Mouse (Mus musculus): ENCODE results near the gene Slc4a2. TPM values are rescaled to one million over a fixed set of nuclear protein-coding genes. Genes with fewer than 3 reads are reported as not detected.
A peak's percentile ranks its signal among the peaks of the same experiment; 100 is the strongest.

The Slc4a2 gene
- polyA plus RNA-seq, 1 experiment from 2014 or later, result 29.0 TPM

DNA sequence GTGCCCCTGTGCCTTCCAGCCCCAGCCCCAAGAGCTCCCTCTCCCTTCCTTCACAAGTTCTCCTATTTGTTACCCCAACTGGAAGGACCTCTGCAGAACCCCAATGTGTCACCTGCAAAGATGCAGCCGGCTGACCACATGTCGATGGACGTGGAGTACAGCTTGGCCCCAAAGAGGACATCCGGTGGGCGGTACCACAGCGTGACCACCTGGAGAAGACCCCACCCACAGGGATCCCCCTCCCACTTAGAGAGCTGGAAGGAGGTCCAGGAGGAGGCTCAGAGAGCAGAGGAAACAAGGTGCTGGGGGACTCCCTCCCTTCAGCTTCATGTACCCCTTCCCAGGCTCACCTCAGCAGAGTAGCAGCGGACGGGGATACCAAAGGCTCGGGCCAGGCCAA is 3.3 kb upstream of the Slc4a2 start:
- Histone ChIP-seq H3K4me2 (ENCODE audit: low read length) (no peak overlapping the region), H3K36me3 (ENCODE audit: control insufficient read depth, insufficient read depth, low read length) (peaks cover 18% of the 10 kb centered on the region), H3K27me3 (replicated peaks; ENCODE audit: control insufficient read depth, insufficient read depth, low read length) (no peaks in the 10 kb centered on the region), H3K9me3 (ENCODE audit: control insufficient read depth, low read length) (no peaks in the 10 kb centered on the region), H3K4me3 (ENCODE audit: low read length) (no peak overlapping the region), H3K9ac (ENCODE audit: low read depth, low read length) (no peak overlapping the region), H3K4me1 (ENCODE audit: control insufficient read depth, insufficient read depth, low read depth, low read length) (peaks cover 25% of the 10 kb centered on the region), H3K27ac (ENCODE audit: low read depth, low read length) (no peak overlapping the region)
- ATAC-seq, result no peak
- WGBS, result 87% methylated on average over 9 of the region's 9 CpGs

DNA sequence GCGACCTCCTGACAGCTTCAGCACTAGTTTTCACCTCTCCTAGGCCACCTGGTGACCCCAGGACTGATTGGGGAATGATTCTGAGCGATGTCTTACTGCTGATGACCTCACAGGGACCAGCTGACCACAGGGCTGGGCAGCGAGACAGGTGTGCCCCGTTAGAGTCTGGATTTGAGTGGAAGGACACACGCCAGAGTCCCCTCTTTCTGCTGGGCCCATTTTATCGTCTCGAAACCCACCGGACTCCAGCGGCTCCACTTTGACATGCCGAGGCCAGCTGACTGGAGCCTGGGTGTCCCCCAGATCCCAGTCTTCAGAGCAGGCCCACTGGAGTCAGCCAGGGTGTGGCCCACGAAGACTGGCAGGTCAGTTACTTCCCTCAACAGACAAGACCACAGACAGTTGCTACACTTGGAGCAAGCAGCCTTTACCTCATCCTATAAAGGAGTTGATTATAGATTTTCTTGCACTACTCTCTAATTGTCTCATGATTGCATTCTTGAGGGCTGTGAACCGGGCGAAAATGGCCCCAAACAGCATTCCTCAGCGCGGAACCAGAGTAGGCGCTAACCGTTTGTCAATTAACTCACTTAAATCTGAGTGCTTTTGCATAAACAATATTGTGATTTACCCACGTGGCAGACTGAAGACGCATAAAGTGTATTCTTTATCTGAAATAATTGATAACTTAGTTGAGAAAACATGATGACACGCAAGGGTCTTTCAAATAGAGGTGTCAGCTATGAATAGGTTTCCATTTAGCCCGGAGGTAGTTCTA is 556 bp downstream of the Slc4a2 start:
- peaks cover 37% of the 10 kb centered on the region for H3K4me1 ChIP-seq (ENCODE audit: control insufficient read depth, insufficient read depth, low read depth, low read length)
- H3K4me3 ChIP-seq (ENCODE audit: low read length), result peak overlapping the region; percentile 68
- ATAC-seq, result no peak; the same call in 1 of the 2 replicates
- WGBS, result 10% methylated on average over 21 of the region's 21 CpGs
- H3K9ac ChIP-seq (ENCODE audit: low read depth, low read length), result peak overlapping the region; percentile 69
- H3K36me3 ChIP-seq (ENCODE audit: control insufficient read depth, insufficient read depth, low read length), result peaks cover 10% of the 10 kb centered on the region
- H3K27ac ChIP-seq (ENCODE audit: low read depth, low read length), result peak overlapping the region; percentile 84
- peak overlapping the region; percentile 69 for H3K4me2 ChIP-seq (ENCODE audit: low read length)
- peaks cover 3% of the 10 kb centered on the region; the same call in 1 of the 2 replicates for H3K27me3 ChIP-seq (replicated peaks; ENCODE audit: control insufficient read depth, insufficient read depth, low read length)
- H3K9me3 ChIP-seq (ENCODE audit: control insufficient read depth, low read length), result no peaks in the 10 kb centered on the region

DNA sequence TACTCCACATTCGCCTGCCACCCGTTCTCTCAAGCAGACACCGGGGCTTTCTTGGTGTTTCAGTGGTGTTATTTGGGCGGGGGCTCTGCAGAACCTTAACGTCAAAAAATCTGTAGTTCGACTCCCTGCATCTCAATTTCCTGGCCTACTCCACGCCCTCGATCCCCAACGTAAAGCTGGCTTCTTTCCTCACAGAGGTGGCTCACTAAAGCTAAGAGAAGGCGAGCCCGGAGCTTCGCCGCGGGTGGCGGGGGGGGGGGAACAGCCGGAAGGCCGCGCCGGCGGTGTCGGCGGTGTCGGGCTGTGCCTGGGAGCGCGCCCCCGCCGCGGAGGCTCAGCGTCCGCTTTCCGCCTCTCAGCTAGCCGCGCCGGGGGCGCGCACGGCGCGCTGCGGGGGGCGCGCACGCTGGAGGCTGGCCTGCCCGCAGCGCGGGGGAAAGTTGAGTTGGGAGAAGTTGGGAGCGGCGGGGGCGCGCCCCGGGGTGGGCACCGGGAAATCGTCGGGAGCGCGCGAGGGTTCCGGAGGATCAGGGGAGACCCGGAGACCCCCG is 1.3 kb downstream of the Slc4a2 start:
- Histone ChIP-seq H3K36me3 (ENCODE audit: control insufficient read depth, insufficient read depth, low read length) (peaks cover 4% of the 10 kb centered on the region), H3K27me3 (replicated peaks; ENCODE audit: control insufficient read depth, insufficient read depth, low read length) (peaks cover 3% of the 10 kb centered on the region; the same call in 1 of the 2 replicates), H3K27ac (ENCODE audit: low read depth, low read length) (peak overlapping the region; percentile 58), H3K9ac (ENCODE audit: low read depth, low read length) (peak overlapping the region; percentile 56), H3K4me2 (ENCODE audit: low read length) (peak overlapping the region; percentile 69), H3K4me1 (ENCODE audit: control insufficient read depth, insufficient read depth, low read depth, low read length) (peaks cover 37% of the 10 kb centered on the region), H3K4me3 (ENCODE audit: low read length) (peak overlapping the region; percentile 68), H3K9me3 (ENCODE audit: control insufficient read depth, low read length) (no peaks in the 10 kb centered on the region)
- WGBS, result 1% methylated on average over 53 of the region's 60 CpGs
- no peak for ATAC-seq

DNA sequence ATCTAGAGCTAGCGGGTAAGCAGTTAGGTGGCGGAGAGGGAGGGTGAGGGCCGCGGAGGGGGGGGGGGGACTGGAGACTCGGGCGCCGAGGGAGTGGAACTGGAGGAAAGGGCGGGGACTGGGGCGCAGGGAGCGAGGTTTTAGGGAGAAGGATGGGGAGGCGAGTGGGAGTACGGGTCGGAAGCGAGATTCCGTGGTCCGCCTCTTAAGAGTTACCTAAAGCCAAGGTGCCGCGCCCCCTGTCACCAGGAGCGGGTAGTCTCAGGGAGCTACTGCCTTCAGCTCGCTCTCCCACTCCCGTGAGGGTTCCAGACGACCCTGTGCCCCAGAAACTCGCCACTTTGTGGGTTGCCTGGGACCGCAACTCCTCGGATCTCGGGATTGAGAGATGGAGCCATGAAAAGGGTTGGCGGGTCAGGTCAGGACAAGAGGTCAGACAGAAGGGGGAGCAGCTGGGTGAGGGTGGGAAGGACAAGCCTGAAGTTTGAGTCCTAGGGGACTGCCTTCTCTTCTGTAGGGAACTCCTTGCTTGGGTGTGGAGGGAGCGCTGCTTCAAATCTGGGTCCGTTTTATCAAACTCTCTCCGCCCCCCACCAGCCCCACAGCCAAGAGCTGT is 1.9 kb downstream of the Slc4a2 start:
- no peaks in the 10 kb centered on the region for H3K9me3 ChIP-seq (ENCODE audit: control insufficient read depth, low read length)
- H3K36me3 ChIP-seq (ENCODE audit: control insufficient read depth, insufficient read depth, low read length), result peaks cover 6% of the 10 kb centered on the region; the same call in 1 of the 2 replicates
- ATAC-seq, result no peak
- WGBS, result under 1% methylated on average over 28 of the region's 30 CpGs
- H3K9ac ChIP-seq (ENCODE audit: low read depth, low read length), result peak overlapping the region; percentile 56
- H3K4me3 ChIP-seq (ENCODE audit: low read length), result peak overlapping the region; percentile 68
- peaks cover 37% of the 10 kb centered on the region for H3K4me1 ChIP-seq (ENCODE audit: control insufficient read depth, insufficient read depth, low read depth, low read length)
- H3K4me2 ChIP-seq (ENCODE audit: low read length), result peak overlapping the region; percentile 69
- peak overlapping the region; percentile 50 for H3K27ac ChIP-seq (ENCODE audit: low read depth, low read length)
- H3K27me3 ChIP-seq (replicated peaks; ENCODE audit: control insufficient read depth, insufficient read depth, low read length), result peaks cover 3% of the 10 kb centered on the region; the same call in 1 of the 2 replicates

GRCm38 (mm10) chr5:24426037-24426432 is 2.4 kb downstream of the Slc4a2 start:
- H3K4me3 ChIP-seq (ENCODE audit: low read length), result peak overlapping the region; percentile 68
- peaks cover 37% of the 10 kb centered on the region for H3K4me1 ChIP-seq (ENCODE audit: control insufficient read depth, insufficient read depth, low read depth, low read length)
- H3K27me3 ChIP-seq (replicated peaks; ENCODE audit: control insufficient read depth, insufficient read depth, low read length), result peaks cover 3% of the 10 kb centered on the region; the same call in 1 of the 2 replicates
- 0 out of 2 replicates have a peak, but pooled peaks cover 2% of the 10 kb centered on the region for H3K36me3 ChIP-seq (ENCODE audit: control insufficient read depth, insufficient read depth, low read length)
- no peak for ATAC-seq
- peak overlapping the region; percentile 56; the same call in 1 of the 2 replicates for H3K9ac ChIP-seq (ENCODE audit: low read depth, low read length)
- WGBS, result 4% methylated on average over 10 of the region's 10 CpGs
- no peaks in the 10 kb centered on the region for H3K9me3 ChIP-seq (ENCODE audit: control insufficient read depth, low read length)
- H3K4me2 ChIP-seq (ENCODE audit: low read length), result peak overlapping the region; percentile 69
- no peak overlapping the region for H3K27ac ChIP-seq (ENCODE audit: low read depth, low read length)

DNA sequence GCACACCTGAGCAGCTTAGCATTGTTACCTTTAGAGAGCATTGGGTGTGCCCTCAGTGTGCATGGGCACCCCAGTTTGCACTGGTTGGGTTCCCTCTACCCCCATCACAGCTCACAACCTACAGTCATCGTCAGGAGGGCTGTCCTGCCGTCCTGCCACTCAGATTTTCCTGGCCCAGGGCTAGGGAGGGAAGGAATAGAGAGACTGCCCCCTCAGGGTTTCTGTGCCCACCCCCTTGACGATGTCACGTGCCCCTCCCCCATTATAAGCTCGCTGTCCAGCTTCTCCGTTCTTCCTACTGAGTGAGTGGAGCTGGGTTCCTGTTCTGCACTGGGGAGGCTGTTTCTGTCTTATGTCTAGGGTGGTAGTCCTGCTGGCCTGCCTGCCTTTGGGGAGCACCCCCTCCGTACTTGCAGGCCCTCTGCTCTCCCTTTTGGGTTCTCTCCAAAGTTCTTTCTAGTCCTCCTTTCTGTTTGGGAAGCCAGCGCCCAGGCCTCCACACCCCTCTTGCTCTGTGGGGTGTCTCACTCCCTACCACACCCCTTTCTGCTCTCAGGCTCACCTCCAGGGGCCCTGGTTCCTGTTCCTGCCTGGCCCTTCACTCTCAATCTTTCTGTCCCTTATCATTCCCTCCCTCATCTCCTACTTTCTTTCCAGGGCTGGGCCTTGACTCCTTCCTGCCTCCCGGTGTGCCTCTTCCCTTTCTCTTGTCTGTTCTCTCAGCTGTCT is 3.1 kb downstream of the Slc4a2 start:
- Histone ChIP-seq H3K27me3 (replicated peaks; ENCODE audit: control insufficient read depth, insufficient read depth, low read length) (peaks cover 3% of the 10 kb centered on the region; the same call in 1 of the 2 replicates), H3K4me2 (ENCODE audit: low read length) (peak overlapping the region; percentile 69), H3K27ac (ENCODE audit: low read depth, low read length) (no peak overlapping the region), H3K4me3 (ENCODE audit: low read length) (0 out of 2 replicates have a peak overlapping the region, but pooled peaks have one; percentile 68), H3K36me3 (ENCODE audit: control insufficient read depth, insufficient read depth, low read length) (0 out of 2 replicates have a peak, but pooled peaks cover 5% of the 10 kb centered on the region), H3K9me3 (ENCODE audit: control insufficient read depth, low read length) (no peaks in the 10 kb centered on the region), H3K4me1 (ENCODE audit: control insufficient read depth, insufficient read depth, low read depth, low read length) (peaks cover 37% of the 10 kb centered on the region), H3K9ac (ENCODE audit: low read depth, low read length) (peak overlapping the region; percentile 56; the same call in 1 of the 2 replicates)
- no peak for ATAC-seq
- WGBS, result 13% methylated on average over 9 of the region's 9 CpGs

GRCm38 (mm10) chr5:24427285-24427633 is 3.6 kb downstream of the Slc4a2 start:
- no peak for ATAC-seq
- H3K4me3 ChIP-seq (ENCODE audit: low read length), result no peak overlapping the region
- no peak overlapping the region for H3K9ac ChIP-seq (ENCODE audit: low read depth, low read length)
- no peak overlapping the region for H3K27ac ChIP-seq (ENCODE audit: low read depth, low read length)
- no peak overlapping the region for H3K4me2 ChIP-seq (ENCODE audit: low read length)
- peaks cover 33% of the 10 kb centered on the region for H3K4me1 ChIP-seq (ENCODE audit: control insufficient read depth, insufficient read depth, low read depth, low read length)
- H3K27me3 ChIP-seq (replicated peaks; ENCODE audit: control insufficient read depth, insufficient read depth, low read length), result peaks cover 3% of the 10 kb centered on the region; the same call in 1 of the 2 replicates
- 24% methylated on average over 12 of the region's 12 CpGs for WGBS
- 0 out of 2 replicates have a peak, but pooled peaks cover 5% of the 10 kb centered on the region for H3K36me3 ChIP-seq (ENCODE audit: control insufficient read depth, insufficient read depth, low read length)
- no peaks in the 10 kb centered on the region for H3K9me3 ChIP-seq (ENCODE audit: control insufficient read depth, low read length)

GRCm38 (mm10) chr5:24427981-24428402 is 4.4 kb downstream of the Slc4a2 start:
- peak overlapping the region; percentile 27; the same call in 1 of the 2 replicates for H3K4me2 ChIP-seq (ENCODE audit: low read length)
- no peaks in the 10 kb centered on the region for H3K9me3 ChIP-seq (ENCODE audit: control insufficient read depth, low read length)
- peaks cover 3% of the 10 kb centered on the region; the same call in 1 of the 2 replicates for H3K27me3 ChIP-seq (replicated peaks; ENCODE audit: control insufficient read depth, insufficient read depth, low read length)
- no peak overlapping the region for H3K27ac ChIP-seq (ENCODE audit: low read depth, low read length)
- 0 out of 2 replicates have a peak, but pooled peaks cover 5% of the 10 kb centered on the region for H3K36me3 ChIP-seq (ENCODE audit: control insufficient read depth, insufficient read depth, low read length)
- no peak for ATAC-seq
- WGBS, result 8% methylated on average over 15 of the region's 15 CpGs
- peaks cover 26% of the 10 kb centered on the region for H3K4me1 ChIP-seq (ENCODE audit: control insufficient read depth, insufficient read depth, low read depth, low read length)
- H3K9ac ChIP-seq (ENCODE audit: low read depth, low read length), result 0 out of 2 replicates have a peak overlapping the region, but pooled peaks have one; percentile 18
- no peak overlapping the region for H3K4me3 ChIP-seq (ENCODE audit: low read length)

Data from hindbrain, embryonic 16.5 days (tissue).